Mouse (Mus musculus) embryo, embryonic 11.5 days (tissue): ENCODE results near the gene Dusp3.
A peak's percentile ranks its signal among the peaks of the same experiment; 100 is the strongest.
"Not testable (repeated sequence)": the region's sequence is repeated elsewhere in the genome, so short reads cannot be mapped to it uniquely, and the experiment has no call there.

Experiments
- DNase-seq: peaks from one replicate; pipeline ENCODE4 v3.0.0-alpha.2; 2012; ENCODE audit warnings: low read depth, low spot score

Gene Dusp3

GRCm38 (mm10) chr11:102011510-102011909 is 24.7 kb upstream of the Dusp3 start:
- DNase-seq: no peak

- no peak for DNase-seq
Measured at GRCm38 (mm10) chr11:102010140-102010539, 23.3 kb upstream of the Dusp3 start.

DNA sequence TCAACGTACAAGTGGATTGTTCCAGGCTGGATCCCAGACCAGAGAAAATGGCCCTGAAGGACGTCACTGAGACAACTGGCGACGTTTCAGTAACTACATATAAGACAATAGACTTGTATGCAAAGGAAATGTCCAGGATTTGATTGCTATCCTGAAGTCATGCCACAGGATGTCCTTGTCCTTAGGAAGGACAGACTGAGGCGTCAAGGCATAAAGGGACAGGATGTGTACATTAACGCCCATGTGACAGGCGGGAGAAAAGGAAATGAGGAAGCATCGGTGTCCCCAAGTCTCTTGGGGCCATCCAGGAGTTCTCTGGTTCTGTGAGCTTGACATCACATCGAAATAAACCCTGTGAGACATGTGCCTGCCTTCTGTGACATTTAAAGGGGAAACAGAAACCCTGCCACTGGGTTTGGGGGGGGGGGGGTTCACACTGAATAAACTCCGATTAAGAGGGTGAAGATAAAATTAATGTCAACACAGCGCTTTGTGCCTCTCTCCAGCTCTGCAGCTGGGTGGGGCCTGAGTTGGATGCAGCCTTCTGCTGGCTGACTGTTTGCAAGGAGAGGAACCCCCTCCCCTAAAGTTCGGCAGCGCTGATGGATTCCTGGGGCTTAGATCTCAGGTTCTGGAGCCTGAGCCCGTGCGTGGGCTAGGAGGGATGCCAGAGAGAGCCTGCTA is 22.3 kb upstream of the Dusp3 start:
- DNase-seq: no peak

DNA sequence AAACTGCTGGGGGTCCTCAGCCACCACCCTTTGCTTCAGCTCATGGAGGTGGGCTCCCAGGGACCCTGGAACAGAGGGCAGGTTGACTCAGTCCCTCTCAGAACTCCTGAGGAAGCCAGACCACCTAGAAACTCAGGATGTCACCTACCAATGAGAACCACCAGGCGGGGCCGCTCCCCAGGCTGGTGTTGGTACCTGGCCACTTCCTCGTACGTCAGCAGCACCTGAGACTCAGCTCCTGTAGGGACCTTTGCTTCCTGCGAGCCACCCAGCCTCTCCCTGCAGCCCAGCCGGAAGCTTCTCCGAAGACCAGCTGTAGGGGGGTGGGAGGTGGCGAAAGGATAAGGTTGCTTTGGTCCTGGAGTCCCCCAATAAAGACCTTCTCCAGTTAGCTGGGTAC is 21.6 kb upstream of the Dusp3 start:
- no peak for DNase-seq

- DNase-seq: no peak
Measured at GRCm38 (mm10) chr11:102006688-102007087, 19.9 kb upstream of the Dusp3 start.

- DNase-seq: no peak
Measured at GRCm38 (mm10) chr11:102006271-102006670, 19.5 kb upstream of the Dusp3 start.

GRCm38 (mm10) chr11:102004251-102004650 is 17.4 kb upstream of the Dusp3 start:
- no peak for DNase-seq

DNA sequence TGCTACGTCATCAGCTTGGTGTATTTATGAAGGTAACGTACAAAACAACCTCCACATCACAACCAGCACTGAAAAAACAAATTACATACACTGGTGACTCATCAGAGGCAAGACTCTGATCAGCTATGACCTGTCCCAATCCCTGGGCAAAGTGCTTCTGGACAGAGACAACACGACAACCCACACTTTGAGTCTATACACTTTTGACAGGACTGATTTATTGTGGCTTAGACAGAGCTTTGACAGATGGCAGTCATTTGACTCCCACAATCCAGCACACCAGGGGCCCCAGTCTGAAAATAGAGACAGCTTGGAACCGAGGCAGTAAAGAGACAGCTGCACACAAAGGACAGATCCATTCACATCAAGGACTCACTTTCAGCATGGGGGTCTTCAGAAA is 12.7 kb upstream of the Dusp3 start:
- no peak for DNase-seq

GRCm38 (mm10) chr11:101998258-101998657 is 11.4 kb upstream of the Dusp3 start:
- no peak for DNase-seq

DNA sequence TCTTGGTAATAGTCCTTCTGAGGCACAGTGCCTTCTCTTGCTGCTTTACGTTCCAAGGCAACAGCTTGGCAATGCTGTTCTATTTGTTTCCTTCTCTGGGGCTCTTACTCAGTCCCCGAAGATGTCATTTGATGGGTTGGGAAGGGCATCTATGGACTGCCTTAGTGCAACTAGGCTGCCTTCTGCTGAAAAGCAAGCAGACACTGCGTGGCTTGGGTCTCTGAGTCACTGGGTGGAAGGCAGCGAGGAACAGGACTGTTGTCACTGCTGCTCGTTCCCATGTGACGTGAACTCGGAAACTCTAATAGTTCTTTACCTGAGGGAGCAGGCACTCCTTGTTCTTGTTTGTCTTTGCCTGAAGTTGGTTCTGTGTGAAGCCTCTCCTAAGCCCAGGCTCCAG is 9.1 kb upstream of the Dusp3 start:
- no peak for DNase-seq

DNA sequence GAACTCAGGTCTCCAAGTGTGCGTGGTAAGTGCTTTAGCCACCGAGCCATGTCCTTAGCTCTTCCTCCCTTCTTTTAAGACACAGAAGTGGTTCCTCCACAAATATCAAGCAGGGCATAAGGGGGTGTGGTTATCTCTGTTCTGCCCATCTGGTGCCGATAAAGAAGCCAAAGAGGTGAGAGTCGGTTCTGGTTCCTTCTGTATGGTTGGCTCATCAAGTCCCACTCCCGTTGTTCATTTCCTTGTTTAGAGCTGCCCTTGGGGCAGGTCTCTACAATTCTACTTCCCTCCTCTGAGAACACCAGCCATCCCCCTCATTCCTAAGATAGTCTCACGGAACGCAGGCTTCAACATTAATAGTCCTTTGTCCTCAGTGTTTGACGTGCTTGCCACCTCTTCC is 7.3 kb upstream of the Dusp3 start:
- no peak for DNase-seq

GRCm38 (mm10) chr11:101992411-101992810 is 5.6 kb upstream of the Dusp3 start:
- no peak for DNase-seq

GRCm38 (mm10) chr11:101991813-101992212 is 5.0 kb upstream of the Dusp3 start:
- no peak for DNase-seq

- DNase-seq: no peak
Measured at GRCm38 (mm10) chr11:101990244-101990643, 3.4 kb upstream of the Dusp3 start.

DNA sequence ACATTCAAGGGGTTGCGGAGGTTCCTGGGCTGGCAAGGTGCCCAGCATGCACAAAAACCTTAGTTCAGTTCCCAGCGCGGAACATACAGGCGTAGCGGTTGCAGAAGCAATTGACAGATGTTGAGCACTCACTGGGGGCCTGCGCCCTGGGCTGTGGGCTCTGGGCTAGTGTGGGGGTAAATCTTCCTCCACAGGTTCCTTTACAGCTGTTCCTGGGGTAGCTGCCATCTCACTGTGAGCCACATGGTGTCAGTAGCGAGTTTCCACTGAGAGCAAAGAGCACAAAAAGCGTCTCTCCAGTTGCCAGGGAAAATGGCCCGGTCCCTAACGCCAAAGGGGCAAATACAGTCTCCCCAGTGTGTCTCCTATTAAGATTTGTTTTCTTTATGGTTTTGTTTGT is 823 bp downstream of the Dusp3 start:
- DNase-seq: peak; percentile 78

DNA sequence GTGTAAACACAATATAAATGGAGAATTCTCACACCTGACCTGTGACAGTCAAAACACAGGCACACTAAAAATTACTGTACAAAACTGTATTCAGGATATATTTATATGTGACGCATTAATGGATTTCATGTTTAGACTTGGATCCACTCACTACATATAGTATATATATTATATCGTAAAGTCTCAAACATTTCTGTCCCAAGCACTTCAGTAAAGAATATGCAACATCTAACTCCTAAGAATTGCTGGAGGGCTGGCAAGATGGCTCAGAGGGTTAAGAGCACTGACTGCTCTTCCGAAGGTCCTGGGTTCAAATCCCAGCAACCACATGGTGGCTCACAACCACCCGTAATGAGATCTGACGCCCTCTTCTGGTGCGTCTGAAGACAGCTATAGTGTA is 1.4 kb downstream of the Dusp3 start:
- DNase-seq: not testable (repeated sequence)

- peak; percentile 93 for DNase-seq
Measured at GRCm38 (mm10) chr11:101984054-101985025, 2.5 kb downstream of the Dusp3 start, which contains the start of gene Cfap97d1. Cfap97d1 (plus strand) TSS chr11:101984279.

DNA sequence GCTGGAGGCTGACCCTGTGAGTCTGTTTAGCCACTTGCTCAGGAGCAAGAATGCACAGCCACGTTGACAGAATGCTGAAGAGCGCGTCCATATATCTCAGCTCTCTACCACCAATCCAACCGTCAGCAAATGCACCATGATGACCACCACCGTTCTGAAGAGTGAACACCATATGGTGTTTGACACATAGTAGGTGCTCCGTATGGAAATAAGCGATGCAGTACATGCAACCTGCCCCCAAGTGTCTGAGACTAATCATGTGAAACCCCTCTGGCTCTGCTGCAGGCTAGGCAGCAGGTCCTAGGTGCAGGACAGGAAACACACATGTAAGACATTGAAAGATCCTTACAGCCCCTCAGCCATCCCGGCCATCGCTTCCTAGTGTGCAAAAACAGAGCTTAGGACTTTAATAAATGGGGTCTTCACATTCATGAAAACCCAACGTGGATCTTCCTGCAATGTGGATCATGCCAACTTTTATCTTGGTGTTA is 3.3 kb downstream of the Dusp3 start:
- DNase-seq: no peak

- no peak for DNase-seq
Measured at GRCm38 (mm10) chr11:101982981-101983411, 3.8 kb downstream of the Dusp3 start.

- DNase-seq: no peak
Measured at GRCm38 (mm10) chr11:101981850-101982249, 5.0 kb downstream of the Dusp3 start.

- DNase-seq: no peak
Measured at GRCm38 (mm10) chr11:101980603-101981157, 6.1 kb downstream of the Dusp3 start.

DNA sequence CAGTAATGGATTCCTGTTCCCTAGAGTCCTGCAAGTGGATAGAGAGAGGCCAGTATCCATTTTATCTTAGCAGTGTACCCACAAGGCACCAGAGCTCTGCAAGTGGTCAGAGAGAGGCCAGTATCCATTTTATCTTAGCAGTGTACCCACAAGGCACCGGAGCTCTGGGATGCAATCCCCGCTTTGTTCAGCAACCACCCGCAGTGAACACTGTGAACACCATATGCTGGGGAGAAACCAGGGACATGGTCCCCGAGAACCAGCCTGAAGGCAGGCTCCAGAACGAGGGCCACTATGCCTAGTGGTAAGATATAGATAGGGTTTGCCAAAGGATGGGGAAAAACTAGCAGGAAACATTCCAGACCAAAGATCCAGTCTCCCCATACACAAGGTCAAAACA is 7.7 kb downstream of the Dusp3 start:
- DNase-seq: no peak
